Mouse (Mus musculus): ENCODE measurements around the gene Retreg3. TPM values are rescaled to one million over a fixed set of nuclear protein-coding genes. Genes with fewer than 3 reads are reported as not detected.
A peak's percentile ranks its signal among the peaks of the same experiment; 100 is the strongest.

Gene Retreg3
- polyA plus RNA-seq, 1 experiment from 2014 or later: 13.2 TPM

DNA sequence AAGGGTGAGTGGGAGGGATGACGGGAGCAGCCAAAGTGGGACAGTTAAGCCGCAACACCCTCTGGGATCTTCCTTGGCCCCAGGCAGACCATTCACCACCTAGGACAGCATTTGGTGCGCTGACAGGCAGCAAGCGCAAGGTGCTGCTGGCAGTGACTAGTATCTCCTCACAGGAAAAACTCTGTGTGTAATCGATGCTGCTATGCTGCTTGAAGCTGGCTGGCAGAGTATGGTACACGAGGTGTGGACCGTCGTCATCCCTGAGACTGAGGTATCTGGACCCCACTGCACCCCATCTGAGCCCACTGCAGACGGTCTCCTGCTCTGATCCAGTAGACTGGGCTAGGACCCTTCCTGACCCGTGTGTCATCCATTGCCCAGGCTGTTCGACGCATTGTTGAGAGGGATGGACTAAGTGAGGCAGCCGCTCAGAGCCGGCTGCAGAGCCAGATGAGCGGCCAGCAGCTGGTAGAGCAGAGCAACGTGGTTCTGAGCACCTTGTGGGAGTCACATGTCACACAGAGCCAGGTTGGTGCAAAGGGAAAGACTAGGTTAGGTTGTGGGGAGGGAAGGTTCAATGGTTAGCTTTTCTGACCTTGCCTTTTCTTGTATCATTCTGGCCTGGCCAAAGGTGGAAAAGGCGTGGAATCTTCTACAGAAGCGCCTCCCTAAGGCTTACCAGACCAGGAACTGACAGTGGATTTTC is 33.9 kb downstream of the Retreg3 start:
- H3K9me3 ChIP-seq (ENCODE audit: control insufficient read depth, low read length): no peaks in the 10 kb centered on the region
- ATAC-seq: no peak
- 89% methylated on average over 18 of the region's 18 CpGs for WGBS
- peak overlapping the region; percentile 92; the same call in 1 of the 2 replicates for H3K9ac ChIP-seq (ENCODE audit: low read depth, low read length)
- no peak overlapping the region for H3K4me3 ChIP-seq (ENCODE audit: low read length)
- peak overlapping the region; percentile 89; the same call in 1 of the 2 replicates for H3K27ac ChIP-seq (ENCODE audit: low read length)
- peaks cover 1% of the 10 kb centered on the region; the same call in 1 of the 2 replicates for H3K27me3 ChIP-seq (replicated peaks; ENCODE audit: control insufficient read depth, insufficient read depth, low read length)
- peaks cover 35% of the 10 kb centered on the region for H3K4me1 ChIP-seq (ENCODE audit: control insufficient read depth, insufficient read depth, low read length)
- H3K36me3 ChIP-seq (ENCODE audit: control insufficient read depth, insufficient read depth, low read length): peaks cover 14% of the 10 kb centered on the region; the same call in 1 of the 2 replicates
- H3K4me2 ChIP-seq (ENCODE audit: low read depth, low read length): peak overlapping the region; percentile 87; the same call in 1 of the 2 replicates

DNA sequence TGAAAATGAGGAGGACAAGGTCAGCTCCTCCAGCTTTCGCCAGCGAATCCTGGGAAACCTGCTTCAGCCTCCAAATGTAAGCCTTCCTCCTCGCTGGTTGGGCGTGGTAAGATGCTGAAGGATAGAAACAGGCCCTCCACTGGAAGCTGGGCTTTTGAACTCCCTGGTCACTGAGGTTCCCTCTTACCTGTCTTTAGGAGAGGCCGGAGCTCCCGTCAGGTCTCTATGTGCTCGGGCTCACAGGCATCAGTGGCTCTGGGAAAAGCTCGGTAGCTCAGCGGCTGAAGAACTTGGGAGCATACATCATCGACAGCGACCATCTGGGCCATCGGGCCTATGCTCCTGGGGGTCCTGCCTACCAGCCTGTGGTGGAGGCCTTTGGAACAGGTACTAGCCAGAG is 34.9 kb downstream of the Retreg3 start:
- no peak overlapping the region for H3K27ac ChIP-seq (ENCODE audit: low read length)
- H3K4me2 ChIP-seq (ENCODE audit: low read depth, low read length): no peak overlapping the region
- 93% methylated on average over 12 of the region's 12 CpGs for WGBS
- no peaks in the 10 kb centered on the region for H3K9me3 ChIP-seq (ENCODE audit: control insufficient read depth, low read length)
- ATAC-seq: no peak
- H3K36me3 ChIP-seq (ENCODE audit: control insufficient read depth, insufficient read depth, low read length): peaks cover 6% of the 10 kb centered on the region; the same call in 1 of the 2 replicates
- peaks cover 35% of the 10 kb centered on the region for H3K4me1 ChIP-seq (ENCODE audit: control insufficient read depth, insufficient read depth, low read length)
- H3K27me3 ChIP-seq (replicated peaks; ENCODE audit: control insufficient read depth, insufficient read depth, low read length): peaks cover 11% of the 10 kb centered on the region
- no peak overlapping the region for H3K4me3 ChIP-seq (ENCODE audit: low read length)
- H3K9ac ChIP-seq (ENCODE audit: low read depth, low read length): no peak overlapping the region

DNA sequence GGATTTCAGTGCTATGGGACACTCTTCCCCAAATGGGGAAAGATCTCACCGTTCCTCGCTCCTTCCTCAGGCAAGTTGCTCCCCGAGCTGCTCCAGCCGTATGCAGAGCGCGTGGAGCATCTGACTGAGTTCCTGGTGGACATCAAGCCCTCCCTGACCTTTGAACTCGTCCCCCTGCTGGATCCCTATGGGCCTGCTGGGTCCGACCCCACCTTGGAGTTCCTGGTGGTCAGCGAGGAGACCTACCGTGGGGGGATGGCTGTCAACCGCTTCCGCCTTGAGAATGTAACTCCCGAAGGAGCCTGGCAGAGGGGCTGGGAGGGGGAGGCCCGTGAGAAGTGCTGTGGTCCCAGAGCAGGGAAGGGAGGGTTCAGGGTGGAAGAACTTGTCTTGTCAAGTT is 35.4 kb downstream of the Retreg3 start:
- no peaks in the 10 kb centered on the region for H3K9me3 ChIP-seq (ENCODE audit: control insufficient read depth, low read length)
- H3K4me1 ChIP-seq (ENCODE audit: control insufficient read depth, insufficient read depth, low read length): peaks cover 38% of the 10 kb centered on the region
- no peak for ATAC-seq
- no peak overlapping the region for H3K4me3 ChIP-seq (ENCODE audit: low read length)
- H3K4me2 ChIP-seq (ENCODE audit: low read depth, low read length): no peak overlapping the region
- peaks cover 17% of the 10 kb centered on the region for H3K27me3 ChIP-seq (replicated peaks; ENCODE audit: control insufficient read depth, insufficient read depth, low read length)
- WGBS: 83% methylated on average over 14 of the region's 14 CpGs
- no peak overlapping the region for H3K27ac ChIP-seq (ENCODE audit: low read length)
- H3K36me3 ChIP-seq (ENCODE audit: control insufficient read depth, insufficient read depth, low read length): peaks cover under 1% of the 10 kb centered on the region; the same call in 1 of the 2 replicates
- H3K9ac ChIP-seq (ENCODE audit: low read depth, low read length): 0 out of 2 replicates have a peak overlapping the region, but pooled peaks have one; percentile 2

DNA sequence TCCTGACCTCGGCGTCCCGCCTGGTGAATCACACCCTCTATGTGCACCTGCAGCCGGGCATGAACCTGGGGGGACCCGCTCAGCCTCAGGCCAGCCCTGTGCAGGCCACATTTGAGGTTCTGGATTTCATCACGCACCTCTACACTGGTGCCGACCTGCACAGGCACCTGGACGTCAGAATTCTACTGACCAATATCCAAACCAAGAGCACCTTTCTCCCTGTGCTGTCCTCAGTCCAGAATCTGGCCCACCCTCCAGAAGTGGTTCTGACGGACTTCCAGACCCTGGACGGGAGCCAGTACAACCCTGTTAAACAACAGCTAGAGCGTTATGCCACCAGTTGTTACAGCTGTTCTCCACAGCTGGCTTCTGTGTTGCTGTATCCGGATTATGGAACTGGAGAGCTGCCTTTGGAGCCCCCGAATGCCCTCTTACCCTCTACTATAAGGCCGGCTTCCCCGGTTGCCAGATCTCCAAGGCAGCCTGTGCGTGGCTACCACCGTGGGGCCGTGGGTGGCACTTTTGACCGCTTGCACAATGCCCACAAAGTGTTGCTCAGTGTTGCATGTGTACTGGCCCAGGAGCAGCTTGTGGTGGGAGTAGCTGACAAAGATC is 36.5 kb downstream of the Retreg3 start:
- Histone ChIP-seq H3K27me3 (replicated peaks; ENCODE audit: control insufficient read depth, insufficient read depth, low read length) (peaks cover 27% of the 10 kb centered on the region), H3K4me2 (ENCODE audit: low read depth, low read length) (peak overlapping the region; percentile 96), H3K36me3 (ENCODE audit: control insufficient read depth, insufficient read depth, low read length) (no peaks in the 10 kb centered on the region; the same call in 1 of the 2 replicates), H3K4me3 (ENCODE audit: low read length) (peak overlapping the region; percentile 89), H3K9me3 (ENCODE audit: control insufficient read depth, low read length) (no peaks in the 10 kb centered on the region), H3K27ac (ENCODE audit: low read length) (peak overlapping the region; percentile 88), H3K9ac (ENCODE audit: low read depth, low read length) (peak overlapping the region; percentile 93), H3K4me1 (ENCODE audit: control insufficient read depth, insufficient read depth, low read length) (peaks cover 37% of the 10 kb centered on the region)
- ATAC-seq: no peak
- 31% methylated on average over 19 of the region's 19 CpGs for WGBS

DNA sequence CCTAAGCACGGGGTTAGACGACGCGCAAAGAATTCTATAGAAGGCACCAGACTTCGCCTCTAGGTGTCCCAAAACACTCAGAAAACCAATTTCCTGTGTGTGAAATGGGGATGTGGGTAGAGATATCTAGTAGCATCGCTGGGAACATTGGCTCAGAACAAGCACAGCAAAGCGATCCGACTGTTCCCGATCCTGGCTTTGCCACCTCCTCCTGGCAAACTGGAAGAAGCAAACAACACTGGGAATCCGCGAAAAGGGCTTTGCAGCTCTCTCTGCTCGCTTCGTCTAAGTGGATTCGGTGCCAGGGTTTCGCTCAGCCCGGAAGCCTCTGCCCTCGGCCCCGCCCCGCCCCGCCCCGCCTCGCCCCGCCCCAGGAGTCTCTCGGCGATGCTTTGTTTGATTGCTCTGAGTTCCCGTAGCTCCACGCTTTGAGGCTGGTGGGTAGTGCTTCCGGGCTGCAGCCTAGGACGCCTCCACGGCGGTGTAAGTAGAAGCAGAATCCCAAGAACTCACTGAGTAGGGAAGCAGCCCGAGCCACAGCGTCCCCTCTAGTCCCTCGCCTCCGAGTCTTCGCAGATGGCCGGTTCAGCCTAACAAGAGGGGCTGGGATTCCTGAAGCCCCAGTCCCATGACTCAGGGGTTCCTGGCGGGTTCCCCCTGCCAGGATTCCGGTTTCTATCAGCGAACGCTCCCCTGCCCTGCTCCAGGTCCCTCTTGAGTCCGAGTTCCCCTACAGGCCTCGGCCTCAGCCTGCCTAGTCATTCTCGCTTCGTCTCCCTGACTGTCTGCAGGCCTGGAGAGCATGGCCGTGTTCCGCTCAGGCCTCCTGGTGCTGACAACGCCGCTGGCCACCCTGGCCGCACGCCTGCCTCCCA is 37.2 kb downstream of the Retreg3 start, which contains the start of gene Coasy:
Coasy (plus strand) TSS at position 358 of the 875 bp plus-strand sequence.
- H3K36me3 ChIP-seq (ENCODE audit: control insufficient read depth, insufficient read depth, low read length): no peaks in the 10 kb centered on the region; the same call in 1 of the 2 replicates
- peak within 1 kb of the TSS; percentile 89 for H3K4me3 ChIP-seq (ENCODE audit: low read length)
- H3K27ac ChIP-seq (ENCODE audit: low read length): peak within 1 kb of the TSS; percentile 88
- no peaks in the 10 kb centered on the region for H3K9me3 ChIP-seq (ENCODE audit: control insufficient read depth, low read length)
- WGBS: under 1% methylated on average over 51 of the region's 51 CpGs
- ATAC-seq: peak; percentile 90
- peaks cover 33% of the 10 kb centered on the region for H3K27me3 ChIP-seq (replicated peaks; ENCODE audit: control insufficient read depth, insufficient read depth, low read length)
- peak within 1 kb of the TSS; percentile 96 for H3K4me2 ChIP-seq (ENCODE audit: low read depth, low read length)
- peak within 1 kb of the TSS; percentile 93 for H3K9ac ChIP-seq (ENCODE audit: low read depth, low read length)
- H3K4me1 ChIP-seq (ENCODE audit: control insufficient read depth, insufficient read depth, low read length): peaks cover 30% of the 10 kb centered on the region

DNA sequence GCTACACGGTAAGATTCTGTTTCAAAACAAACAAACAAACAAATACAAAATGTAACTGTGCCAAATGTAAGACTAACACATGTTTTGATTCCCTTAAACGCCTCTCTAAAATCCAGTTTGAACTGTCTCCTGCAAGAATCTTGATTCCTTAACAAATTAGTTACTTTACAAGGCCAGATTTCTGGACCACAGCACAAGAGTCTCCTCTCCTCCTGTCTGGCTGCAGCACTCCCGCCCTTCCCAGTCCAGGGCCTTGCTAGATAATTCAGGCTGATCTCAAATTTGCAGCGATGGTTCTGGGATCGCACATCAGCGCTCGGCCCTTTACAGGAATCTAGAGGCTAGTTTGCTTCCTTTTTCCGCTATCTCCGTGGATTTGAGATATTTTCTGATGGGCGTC is 38.0 kb downstream of the Retreg3 start:
- Histone ChIP-seq H3K4me3 (ENCODE audit: low read length) (peak overlapping the region; percentile 89), H3K27me3 (replicated peaks; ENCODE audit: control insufficient read depth, insufficient read depth, low read length) (peaks cover 33% of the 10 kb centered on the region), H3K9me3 (ENCODE audit: control insufficient read depth, low read length) (no peaks in the 10 kb centered on the region), H3K36me3 (ENCODE audit: control insufficient read depth, insufficient read depth, low read length) (no peaks in the 10 kb centered on the region; the same call in 1 of the 2 replicates), H3K4me1 (ENCODE audit: control insufficient read depth, insufficient read depth, low read length) (peaks cover 29% of the 10 kb centered on the region), H3K4me2 (ENCODE audit: low read depth, low read length) (peak overlapping the region; percentile 53), H3K27ac (ENCODE audit: low read length) (peak overlapping the region; percentile 74), H3K9ac (ENCODE audit: low read depth, low read length) (peak overlapping the region; percentile 56)
- ATAC-seq: no peak
- 5% methylated on average over 10 of the region's 10 CpGs for WGBS

DNA sequence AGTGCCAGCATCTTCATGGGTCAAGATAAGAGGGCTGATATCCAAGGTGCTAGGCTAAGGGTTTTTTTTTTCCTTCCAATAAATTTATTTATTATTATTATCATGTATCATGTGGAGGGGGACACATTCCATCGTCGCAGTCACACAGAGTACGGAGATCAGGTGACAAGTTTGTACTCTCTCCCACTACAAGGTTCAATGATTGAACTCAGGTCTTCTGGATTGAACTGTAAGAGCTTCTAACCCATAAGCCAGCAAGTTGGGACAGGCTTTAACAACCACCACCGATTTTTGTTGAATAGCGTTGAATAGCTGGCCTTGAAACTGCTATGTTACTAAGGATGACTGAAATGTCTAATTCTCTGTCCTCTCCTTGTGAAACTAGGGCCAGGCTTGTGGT is 39.3 kb downstream of the Retreg3 start:
- no peak for ATAC-seq
- 64% methylated on average over 5 of the region's 5 CpGs for WGBS
- Histone ChIP-seq H3K9ac (ENCODE audit: low read depth, low read length) (no peak overlapping the region), H3K4me1 (ENCODE audit: control insufficient read depth, insufficient read depth, low read length) (peaks cover 17% of the 10 kb centered on the region), H3K4me3 (ENCODE audit: low read length) (no peak overlapping the region), H3K4me2 (ENCODE audit: low read depth, low read length) (no peak overlapping the region), H3K27ac (ENCODE audit: low read length) (no peak overlapping the region), H3K36me3 (ENCODE audit: control insufficient read depth, insufficient read depth, low read length) (no peaks in the 10 kb centered on the region; the same call in 1 of the 2 replicates), H3K27me3 (replicated peaks; ENCODE audit: control insufficient read depth, insufficient read depth, low read length) (peaks cover 33% of the 10 kb centered on the region), H3K9me3 (ENCODE audit: control insufficient read depth, low read length) (no peaks in the 10 kb centered on the region)

DNA sequence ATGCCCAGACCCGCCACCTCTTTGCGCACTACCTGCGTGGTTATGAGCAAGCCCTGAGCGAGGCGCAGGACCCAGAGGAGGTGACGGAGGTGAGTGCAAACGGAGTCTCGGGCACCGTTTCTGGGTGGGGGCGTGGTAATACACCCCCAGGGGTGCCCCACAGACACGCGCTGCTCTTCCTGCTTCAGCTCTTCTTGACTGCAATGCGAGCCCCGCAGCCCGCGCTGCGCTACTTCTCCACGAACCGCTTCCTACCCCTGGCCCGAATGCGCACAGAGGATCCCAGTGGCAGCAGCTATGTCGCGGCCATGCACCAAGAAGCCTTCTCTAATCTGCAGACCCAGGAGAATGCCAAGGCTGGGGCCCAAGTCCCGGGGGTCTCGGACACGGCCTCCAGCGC is 39.9 kb downstream of the Retreg3 start:
- peak overlapping the region; percentile 16; the same call in 1 of the 2 replicates for H3K4me2 ChIP-seq (ENCODE audit: low read depth, low read length)

More for the DNA sequence above, 39.9 kb downstream of the Retreg3 start:
- H3K27ac ChIP-seq (ENCODE audit: low read length): no peak overlapping the region
- peaks cover 17% of the 10 kb centered on the region for H3K4me1 ChIP-seq (ENCODE audit: control insufficient read depth, insufficient read depth, low read length)
- H3K9me3 ChIP-seq (ENCODE audit: control insufficient read depth, low read length): no peaks in the 10 kb centered on the region
- WGBS: 5% methylated on average over 27 of the region's 27 CpGs
- no peaks in the 10 kb centered on the region; the same call in 1 of the 2 replicates for H3K36me3 ChIP-seq (ENCODE audit: control insufficient read depth, insufficient read depth, low read length)
- no peak for ATAC-seq
- H3K9ac ChIP-seq (ENCODE audit: low read depth, low read length): 0 out of 2 replicates have a peak overlapping the region, but pooled peaks have one; percentile 26
- peaks cover 33% of the 10 kb centered on the region for H3K27me3 ChIP-seq (replicated peaks; ENCODE audit: control insufficient read depth, insufficient read depth, low read length)
- peak overlapping the region; percentile 21 for H3K4me3 ChIP-seq (ENCODE audit: low read length)

Data from intestine, embryonic 16.5 days (tissue).